Mouse (Mus musculus) megakaryocyte, adult 5-6 weeks (primary cell): ENCODE results near the gene Tmod2. TPM values are rescaled to one million over a fixed set of nuclear protein-coding genes. Genes with fewer than 3 reads are reported as not detected.
"Not testable (repeated sequence)": the region's sequence is repeated elsewhere in the genome, so short reads cannot be mapped to it uniquely, and the experiment has no call there.

Experiments
- ATAC-seq: 2 replicates; pipeline ENCODE4 v1.8.0; 2016; ENCODE audit warnings: mild to moderate bottlenecking, inconsistent platforms; ENCODE audit not compliant: poor library complexity, severe bottlenecking
- total RNA-seq, 2 experiments: library from RNA; stranded (forward) in 1 of 2; stranded (reverse) in 1 of 2; fragments of 153-499, 151-499 nt in 1 of 2; fragments of 221-1000, 200-1000 nt in 1 of 2; gene quantifications; 2 replicates each; pipeline versions ENCODE4 v1.2.3 to v1.2.4; 2015 to 2017

Tmod2 gene
- total RNA-seq (2015) = not detected in 2 replicates
- total RNA-seq (2017) = 0.41 TPM in 1 of 2 replicates, not detected in the other

DNA sequence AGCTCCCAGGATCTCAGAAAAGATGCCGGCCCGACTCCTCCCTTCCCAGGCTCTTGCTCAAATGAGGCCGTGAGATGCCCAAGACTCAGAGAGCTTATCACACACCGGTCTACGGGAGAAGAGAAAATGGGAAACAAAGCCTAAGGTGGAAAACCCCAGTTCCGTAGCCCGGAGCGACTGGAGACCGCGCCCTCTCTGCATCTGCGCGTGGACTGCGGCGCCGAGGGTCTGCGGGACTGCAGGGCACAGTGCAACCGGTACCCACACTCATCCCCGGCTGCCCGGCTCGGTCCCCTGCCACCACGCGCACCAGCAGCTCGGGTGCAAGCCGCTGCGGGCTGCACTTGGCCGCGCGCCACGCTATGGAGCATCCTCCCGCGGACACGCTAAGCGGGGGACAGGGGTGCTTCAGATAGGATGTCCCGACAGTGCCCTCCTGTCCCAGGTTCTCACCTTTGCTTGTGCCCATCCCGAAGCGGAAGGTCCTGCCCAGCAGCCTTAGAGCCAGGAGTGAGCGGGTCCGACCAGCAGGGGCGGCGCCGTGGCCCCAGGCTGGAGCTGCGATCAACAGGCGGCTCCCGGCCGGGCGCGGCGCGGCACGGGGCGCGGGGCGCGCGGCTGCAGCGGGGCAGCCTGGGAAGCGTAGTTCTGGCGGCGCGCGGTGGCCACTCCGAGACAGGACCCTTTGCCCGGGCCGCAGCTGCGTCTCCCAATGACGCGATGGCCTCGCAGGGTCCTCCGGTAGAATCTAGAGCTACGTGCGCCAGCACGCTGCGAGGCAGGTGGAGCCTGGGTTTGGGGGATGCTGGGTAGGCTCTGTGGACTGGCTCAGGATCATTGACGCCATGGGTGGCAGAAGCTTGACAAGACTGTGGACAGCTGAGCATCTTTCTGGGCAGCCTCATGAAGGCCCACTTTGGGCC is at the start of gene Tmod2:
TSS of gene Tmod2 (minus strand) at position 755 of the 923 bp plus-strand sequence.
- no peak for ATAC-seq

GRCm38 (mm10) chr9:75660917-75661316 is 49.8 kb upstream of the Tmod2 start:
- no peak for ATAC-seq

GRCm38 (mm10) chr9:75656456-75656855 is 45.3 kb upstream of the Tmod2 start:
- ATAC-seq = not testable (repeated sequence)

DNA sequence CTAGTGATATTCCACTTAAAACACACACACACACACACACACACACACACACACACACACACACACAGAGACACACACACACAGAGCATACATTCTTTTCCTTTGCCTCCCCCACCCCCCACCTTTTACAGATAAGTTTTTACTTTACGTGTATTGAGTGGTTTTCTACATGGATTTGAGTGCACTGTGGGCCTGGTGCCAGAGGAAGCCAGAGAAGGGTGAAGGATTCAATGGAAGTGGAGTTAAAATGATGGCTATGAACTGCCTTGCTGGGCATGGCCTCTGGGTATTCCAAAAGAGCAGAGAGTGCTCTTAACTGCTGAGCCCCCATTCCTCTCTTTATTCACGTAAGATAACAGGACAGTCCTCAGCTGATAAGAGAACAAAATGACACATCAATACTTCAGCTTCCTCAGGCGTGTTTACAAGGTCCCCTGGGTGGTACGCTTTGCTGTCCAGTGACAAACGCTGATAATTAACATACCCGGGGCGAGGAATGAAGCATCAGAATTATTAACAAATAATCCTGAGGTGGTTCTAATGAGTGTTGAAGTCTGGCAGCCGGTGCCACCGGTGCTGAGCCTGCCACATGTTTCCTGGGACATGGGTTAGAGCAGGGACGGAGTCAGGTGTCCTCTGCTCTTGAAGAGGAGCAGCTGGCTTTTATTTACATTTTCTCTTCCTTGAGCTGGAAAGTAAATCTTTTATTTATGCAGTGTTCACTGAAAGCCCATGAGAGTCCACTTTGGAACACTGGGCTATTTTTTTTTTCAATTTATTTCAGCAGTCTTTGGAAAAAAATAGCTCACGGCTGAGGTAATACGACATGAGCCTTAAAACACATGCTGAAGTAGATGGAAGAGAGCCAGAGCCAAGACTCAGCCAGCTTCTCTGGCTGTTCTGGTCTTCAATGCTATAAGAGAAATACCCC is 43.1 kb upstream of the Tmod2 start:
- ATAC-seq = no peak

DNA sequence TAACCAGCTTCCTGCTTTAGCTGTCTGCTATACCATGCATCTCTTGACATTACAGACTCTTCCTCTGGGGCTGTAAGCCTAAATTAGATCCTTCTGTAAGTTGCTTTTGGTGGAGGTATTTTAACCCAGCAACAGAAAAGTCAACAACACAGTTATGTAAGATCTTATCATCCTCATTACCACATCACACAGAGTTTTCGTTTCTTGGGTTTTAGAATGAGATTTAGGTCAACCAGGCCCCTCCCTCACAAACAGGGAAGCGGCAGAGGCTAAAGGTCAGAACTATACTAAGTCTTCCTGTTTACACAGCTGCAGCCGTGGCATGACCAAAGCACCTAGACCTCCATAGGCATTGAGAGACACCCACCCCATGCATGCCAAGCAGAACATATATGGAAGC is 34.3 kb upstream of the Tmod2 start:
- 0 out of 2 replicates have a peak, but pooled peaks have one; percentile 33 for ATAC-seq

- ATAC-seq = no peak
These were observed 23.1 kb upstream of the Tmod2 start for GRCm38 (mm10) chr9:75634226-75634625.

DNA sequence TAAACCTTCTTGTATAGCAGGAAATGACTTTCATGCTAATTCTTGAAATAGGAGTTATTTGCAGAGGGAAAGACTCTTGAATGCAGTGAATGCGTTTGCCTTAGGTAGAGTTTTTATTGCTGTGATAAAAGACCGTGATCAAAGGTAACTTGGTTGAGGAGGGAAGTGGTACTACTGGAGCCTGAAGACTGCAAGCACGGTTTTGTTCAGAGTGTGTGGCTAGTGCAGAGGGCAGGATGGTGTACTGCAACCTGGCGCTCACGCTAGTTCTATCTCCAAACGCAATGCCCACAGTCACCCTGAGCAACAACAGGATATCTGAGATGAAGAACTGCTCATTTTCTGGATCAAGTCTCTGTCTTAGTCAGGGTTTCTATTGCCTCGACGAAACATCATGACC is 22.5 kb upstream of the Tmod2 start:
- no peak for ATAC-seq

- 0 out of 2 replicates have a peak, but pooled peaks have one; percentile 35 for ATAC-seq
These were observed 21.8 kb upstream of the Tmod2 start for GRCm38 (mm10) chr9:75632902-75633301.

GRCm38 (mm10) chr9:75632111-75632510 is 21.0 kb upstream of the Tmod2 start:
- no peak for ATAC-seq

GRCm38 (mm10) chr9:75630823-75631454 is 19.8 kb upstream of the Tmod2 start:
- 0 out of 2 replicates have a peak, but pooled peaks have one; percentile 38 for ATAC-seq

- ATAC-seq = no peak
These were observed 15.1 kb upstream of the Tmod2 start for GRCm38 (mm10) chr9:75626308-75626604.

- ATAC-seq = peak; percentile 45
These were observed 14.6 kb upstream of the Tmod2 start, which contains the start of gene Lysmd2 for GRCm38 (mm10) chr9:75625556-75626307. Lysmd2 (plus strand) TSS chr9:75625741.

DNA sequence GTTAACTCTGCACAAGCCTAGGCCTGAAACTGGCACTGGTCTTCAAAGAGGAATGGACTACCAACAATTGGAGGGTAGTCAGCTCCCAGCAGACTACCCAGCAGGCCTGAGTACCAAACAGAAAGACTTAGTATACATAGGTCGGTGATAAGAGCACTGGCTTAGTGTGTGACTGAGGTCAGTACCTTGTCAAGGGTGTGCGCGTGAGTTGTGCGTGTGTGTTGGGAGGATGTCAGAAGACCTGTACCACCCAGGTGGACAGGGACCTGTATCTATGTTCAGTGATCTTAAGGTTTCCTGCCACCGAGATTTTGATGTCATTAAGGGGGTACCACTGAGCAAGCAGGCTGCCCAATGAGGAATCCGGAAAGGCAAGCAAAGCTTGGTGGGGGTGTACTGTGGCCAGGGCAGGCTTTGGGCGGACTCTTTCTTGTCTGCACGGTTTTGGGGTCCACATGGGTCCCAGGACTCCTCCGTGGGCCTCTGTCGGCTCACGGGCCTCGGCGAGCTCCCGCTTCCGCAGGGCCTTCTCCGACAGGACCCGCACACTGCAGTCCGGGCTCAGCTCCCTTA is 13.9 kb upstream of the Tmod2 start:
- no peak for ATAC-seq

DNA sequence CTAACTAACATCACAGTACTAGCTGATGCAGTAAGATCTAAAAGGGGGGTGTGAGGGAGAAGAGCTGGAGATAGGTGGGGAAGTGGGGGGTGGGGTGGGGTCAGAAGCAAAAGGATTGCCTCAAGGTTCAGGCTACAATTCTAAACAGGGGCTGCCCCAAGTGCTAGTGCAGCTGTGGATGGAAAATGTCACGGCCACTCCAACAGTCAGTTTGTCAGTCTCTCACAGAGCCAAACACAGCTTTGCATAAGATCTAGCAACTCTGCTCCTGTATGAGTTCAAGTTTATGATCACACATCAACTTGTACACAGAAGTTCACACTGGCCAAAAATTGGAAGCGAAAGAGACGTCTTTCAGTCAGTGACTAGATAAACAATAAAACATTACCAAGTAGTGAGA is 10.3 kb upstream of the Tmod2 start:
- ATAC-seq = no peak

GRCm38 (mm10) chr9:75619761-75620160 is 8.6 kb upstream of the Tmod2 start:
- ATAC-seq = not testable (repeated sequence)

DNA sequence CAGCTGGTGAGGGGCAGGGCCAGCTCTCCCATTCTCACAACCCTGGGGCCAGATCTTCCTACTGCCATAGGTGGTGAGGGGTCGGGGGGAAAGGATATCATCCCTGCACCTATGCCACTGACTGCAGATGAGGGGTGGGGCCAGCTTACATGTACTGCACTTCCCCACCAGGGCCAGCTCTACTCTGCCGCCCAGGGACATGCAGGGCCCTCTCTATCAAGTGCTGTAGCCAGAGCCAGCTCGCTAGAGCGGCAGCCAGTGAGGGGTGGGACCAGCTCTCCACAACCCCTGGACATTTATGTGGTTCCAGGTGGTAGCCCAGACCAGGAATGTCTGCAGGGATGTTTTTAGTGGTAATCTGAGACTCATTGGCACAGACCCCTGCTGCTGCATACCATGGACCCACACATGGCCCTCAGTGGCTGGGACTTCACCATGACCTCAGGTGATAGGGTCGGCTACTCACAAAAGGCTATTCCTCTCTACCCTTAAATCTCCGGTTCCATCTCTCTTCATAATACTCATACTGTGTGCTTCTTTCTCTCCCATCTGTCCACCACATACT is 7.8 kb upstream of the Tmod2 start:
- ATAC-seq = no peak

DNA sequence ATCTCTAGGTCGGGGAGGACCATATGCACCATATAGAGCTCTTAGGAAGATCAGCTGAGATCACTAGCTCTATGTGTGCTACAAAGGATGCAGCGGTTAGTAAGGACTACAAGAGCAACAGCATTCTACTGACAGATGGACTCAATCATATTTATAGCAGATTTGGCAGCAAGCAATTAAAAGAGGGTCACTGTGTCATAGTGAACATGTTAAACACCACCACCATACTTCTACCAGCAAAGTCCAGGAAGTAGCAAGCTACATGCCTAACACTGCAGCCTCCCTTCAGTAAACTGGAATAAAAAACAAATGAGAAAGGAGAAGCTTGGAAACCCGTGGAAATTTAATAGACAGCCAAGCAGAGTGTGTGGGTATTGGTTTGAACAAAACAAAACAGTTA is 5.4 kb upstream of the Tmod2 start:
- ATAC-seq = no peak

- ATAC-seq = no peak
These were observed 1.2 kb downstream of the Tmod2 start for GRCm38 (mm10) chr9:75609965-75610364.

GRCm38 (mm10) chr9:75609505-75609904 is 1.6 kb downstream of the Tmod2 start:
- no peak for ATAC-seq
